Mouse (Mus musculus) right cerebral cortex, adult 2 months (tissue): ENCODE results near the gene Rbbp6.

Experiments used
- DNase-seq, 2 experiments: peaks; one replicate each; pipeline ENCODE4 v3.0.0; 2021 to 2022; ENCODE audit warnings: low spot score in 2 of 2

Rbbp6 gene

DNA sequence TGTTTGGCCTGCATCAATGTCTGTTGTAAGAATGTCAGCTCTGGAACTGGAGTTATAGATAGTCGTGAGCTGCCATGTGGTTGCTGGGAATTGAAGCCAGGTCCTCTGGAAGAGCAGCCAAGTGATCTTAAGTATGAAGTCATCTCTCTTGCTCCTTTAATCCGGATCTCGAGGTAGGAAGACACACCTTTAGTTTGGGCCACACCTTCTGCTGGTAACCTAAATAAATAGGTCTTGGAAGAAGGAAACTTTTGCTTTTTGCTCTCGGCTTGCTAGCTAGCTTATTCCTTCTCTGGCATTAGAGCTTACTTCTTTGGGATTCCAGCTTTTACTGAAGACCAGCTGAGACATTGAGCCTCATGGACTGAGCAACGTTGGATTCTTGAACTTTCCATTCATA lies at the start of gene Rbbp6:
TSS of gene Rbbp6 (plus strand) at position 301 of the 400 bp plus-strand sequence.
- DNase-seq, result no peak

DNA sequence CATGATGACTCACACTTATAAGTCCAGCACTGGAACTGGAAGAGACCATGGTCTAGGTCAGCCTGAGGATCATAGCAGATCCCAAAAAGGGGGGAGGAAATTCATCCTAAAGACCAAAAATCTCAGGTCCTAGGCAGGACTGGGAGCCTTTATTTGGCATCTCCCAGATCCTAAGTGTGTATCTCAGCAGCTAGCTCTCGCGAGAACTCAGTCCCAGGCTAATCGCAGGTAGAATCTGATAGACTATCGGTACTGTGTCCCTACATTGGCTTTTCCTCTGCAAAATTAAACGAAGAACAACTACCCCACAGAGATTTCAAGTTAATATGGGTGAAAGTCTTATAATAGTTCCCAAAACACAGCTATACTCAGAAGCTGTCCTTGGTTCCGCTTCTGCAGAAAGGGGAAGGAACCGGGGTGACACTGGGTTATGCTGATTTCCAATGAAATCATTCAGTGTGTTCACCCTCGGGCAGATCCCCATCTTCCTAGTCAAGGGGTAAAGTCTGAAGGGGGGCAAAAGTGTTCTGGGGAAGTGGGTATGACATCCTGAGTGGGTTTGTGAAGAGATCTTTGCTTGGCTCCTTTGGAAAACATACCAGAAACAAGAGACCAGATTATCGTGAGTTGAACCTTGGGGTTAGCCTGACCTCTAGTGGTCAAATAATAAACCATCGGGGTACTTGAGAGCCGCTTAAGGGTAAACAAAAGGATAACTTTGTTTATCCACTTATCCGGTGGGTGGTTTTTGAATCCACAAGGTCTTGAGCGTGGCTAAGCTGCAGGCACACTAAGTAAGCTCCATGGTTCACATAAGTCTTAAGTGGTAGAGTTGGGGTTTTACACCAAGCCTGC lies 45.5 kb upstream of the Rbbp6 start:
- peak; percentile 55 to 73 for DNase-seq

DNA sequence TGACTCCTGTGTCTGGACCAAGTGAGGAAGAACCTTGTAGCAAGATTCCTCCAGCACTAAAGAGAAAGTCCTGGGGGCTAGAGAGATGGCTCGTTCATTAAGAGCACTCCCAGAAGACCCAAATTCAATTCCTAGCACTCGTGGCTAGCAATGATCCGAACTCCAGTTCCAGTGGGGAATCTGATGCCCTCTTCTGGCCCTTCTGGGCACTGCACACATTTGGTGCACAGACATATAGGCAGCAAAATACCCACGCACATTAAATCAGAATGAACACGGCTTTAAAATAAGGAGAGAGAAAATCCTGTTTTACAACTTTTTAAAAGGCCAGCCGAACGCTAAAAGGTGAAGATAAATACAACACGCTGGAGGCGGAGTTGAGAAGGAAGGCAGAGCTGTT lies 43.9 kb upstream of the Rbbp6 start:
- DNase-seq, result no peak

DNA sequence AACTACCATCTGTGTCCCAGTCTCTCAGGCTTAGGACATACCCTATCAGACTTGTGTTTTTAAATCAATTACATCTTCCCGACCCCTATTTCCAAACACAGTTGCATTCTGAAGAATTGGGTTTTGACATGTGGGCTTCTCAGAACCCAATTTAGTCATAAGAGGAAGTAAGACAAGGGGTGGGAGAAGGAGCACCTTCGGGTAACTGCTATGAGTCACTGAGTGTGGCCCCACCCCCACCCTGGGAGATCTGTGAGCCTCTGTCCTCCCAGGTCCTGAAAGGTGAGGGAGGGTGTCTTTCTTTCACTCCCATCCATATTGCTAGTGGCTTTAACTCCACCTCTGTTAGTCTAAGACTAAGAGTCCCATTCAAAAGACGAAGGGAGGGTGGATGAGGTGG lies 41.2 kb upstream of the Rbbp6 start:
- DNase-seq, result no peak

DNA sequence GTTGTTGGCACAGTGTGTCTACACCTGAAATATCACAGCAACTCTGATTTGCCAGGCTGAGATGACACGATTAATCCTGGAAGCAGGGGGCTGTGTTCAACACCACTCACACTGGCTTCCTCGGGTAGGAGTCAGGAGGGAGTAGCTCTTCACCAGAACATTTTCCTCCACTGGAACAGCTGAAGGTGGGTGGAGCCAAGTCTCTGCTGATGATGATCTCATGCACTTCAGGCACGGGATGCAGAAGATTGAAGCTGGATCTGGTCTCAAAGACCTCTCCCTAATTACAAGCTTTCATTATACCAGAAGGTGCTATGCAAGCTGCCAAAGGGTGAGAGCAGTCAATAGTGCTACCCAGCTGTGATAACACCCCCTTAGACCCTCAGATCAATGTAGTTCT lies 35.0 kb upstream of the Rbbp6 start:
- peak in 1 of 2 experiments; percentile 33 for DNase-seq

DNA sequence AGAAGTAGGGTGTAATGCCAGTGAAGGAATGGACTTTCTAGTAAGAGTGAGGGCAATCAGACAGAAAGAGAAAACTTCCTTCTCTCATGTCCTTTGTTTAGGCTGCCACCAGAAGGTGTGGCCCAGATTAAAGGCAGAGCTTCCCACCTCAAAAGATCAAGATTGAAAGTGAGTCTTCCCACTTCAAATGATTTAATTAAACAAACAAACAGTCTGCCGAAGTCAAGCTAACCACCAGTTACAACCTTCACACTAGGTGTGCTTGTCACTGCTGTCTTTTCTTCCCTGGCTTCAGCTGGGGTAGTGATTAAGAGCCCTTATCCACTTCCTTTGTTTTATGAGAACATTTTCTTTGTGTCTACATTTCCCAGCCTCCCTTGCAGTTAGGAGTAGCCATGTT lies 33.3 kb upstream of the Rbbp6 start:
- DNase-seq, result no peak

DNA sequence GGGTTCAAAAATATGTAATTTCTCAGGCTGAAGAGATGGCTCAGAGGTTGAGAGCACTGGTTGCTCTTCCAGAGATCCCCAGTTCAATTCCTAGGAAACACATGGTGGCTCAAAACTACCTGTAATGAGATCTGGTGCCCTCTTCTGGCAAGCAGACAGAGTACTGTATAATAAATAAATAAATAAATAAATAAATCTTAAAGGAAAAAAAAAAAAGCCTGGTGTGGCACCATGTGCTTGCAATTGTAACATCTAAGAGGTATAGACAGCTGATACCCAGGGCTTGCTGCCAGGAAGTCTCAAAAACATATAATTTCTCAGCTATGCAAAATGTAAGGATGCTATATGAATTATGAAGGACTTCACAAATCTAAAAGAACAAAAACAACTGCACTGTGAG lies 28.9 kb upstream of the Rbbp6 start:
- no peak for DNase-seq

DNA sequence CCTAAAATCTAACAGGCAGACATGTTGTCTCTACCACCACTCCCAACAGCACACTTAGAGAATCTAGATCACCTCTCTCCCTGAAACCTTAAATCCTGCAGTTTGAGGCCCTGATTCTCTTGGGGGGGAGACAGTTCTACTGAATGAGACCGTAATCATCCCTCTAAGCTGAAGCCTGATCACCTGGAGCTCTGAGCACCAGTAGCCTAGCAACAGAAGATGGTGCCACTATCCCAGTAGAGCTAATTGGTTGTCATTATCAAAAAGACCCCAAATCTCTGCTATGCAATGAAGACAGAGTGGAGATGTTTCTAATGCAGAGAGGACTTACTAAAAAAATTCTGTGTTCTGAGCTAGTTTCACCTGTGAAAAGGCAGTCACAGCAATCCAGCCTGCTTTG lies 27.3 kb upstream of the Rbbp6 start:
- DNase-seq, result no peak

DNA sequence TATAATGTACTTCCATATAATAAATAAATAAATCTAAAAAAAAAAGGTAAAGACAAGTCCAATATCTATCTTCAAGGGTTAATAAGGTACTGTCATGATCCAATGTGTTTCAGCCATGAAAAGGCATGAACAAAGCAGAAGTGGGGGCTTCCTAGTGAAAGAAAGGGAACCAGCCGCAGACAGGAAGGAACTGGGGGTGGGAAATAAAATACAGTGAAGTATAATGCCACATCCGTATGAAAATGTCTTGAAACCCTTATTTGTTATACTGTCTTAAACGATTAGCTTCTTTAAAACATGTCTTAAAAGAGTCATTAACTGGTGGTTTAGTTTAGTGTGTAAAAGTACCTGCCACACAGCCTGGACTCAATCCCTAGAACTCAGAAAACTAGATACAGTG lies 26.3 kb upstream of the Rbbp6 start:
- DNase-seq, result no peak

DNA sequence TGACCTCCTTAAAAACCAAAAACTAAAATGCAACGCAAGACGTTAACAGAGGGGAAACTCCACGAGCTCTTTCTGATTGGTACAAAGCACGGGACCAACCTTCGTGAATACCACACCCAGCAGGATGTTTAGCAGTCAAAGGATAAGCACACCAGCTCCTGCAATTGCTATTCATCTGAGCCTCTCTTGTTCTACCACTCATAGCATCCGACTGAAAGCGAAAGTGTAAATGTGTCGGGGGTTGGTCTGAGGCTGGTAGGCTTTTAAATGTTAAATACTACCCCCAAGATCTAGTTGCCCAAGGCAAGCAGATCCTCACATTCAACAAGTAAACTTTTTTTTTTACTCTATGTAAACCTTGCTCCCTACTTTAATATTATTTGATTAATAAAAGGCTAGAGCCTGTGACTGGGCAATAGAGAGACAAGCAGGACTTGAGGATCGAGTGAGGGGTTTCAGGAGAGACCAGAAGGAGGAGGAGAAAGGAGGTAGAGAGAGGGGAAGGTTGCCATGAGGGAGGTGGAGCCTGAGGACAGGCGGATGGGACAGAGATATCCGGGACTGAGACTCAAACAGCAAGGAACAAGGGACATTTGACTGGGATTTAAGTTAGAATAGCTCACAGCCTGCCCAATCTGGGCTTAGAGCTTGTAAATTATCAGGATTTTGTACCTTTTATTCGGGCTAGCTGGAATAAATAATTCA lies 25.0 kb upstream of the Rbbp6 start:
- no peak for DNase-seq

DNA sequence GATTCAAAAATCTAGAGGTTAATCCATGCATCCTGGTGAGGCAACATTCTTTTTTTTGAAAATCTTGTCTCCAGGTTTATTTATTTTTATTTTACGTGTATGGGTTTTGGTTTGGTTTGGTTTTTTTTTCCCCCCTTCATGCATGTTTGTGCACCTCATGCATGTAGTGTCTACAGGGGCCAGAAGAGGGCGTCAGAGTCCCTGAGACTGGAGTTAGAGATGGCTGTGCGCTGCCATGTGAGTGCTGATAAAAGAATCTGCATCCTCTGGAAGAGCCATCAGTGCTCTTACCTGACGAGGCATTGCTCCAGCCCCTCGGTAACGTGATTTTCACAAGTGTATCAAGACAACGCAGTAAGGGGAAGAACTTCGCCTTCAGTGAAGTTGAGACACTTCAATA lies 23.4 kb upstream of the Rbbp6 start:
- no peak for DNase-seq

DNA sequence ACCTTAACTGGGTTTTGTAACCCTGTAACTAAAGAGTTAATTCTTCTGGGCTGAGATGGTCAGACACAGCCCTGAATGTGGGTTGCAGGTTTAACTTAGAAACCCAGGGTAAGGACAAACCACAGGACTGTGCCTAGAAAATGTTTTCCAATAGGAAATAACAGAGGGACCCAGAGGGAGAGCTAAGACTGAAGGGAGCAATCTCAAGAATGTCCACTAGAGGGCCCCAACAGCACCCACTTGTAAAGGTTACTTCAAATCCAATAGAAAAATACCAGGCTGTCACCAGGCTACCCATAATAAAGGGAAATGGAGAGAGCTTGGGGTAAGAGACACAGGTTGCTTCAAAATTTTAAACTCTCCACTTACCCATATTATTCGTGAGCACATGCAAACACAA lies 20.3 kb upstream of the Rbbp6 start:
- peak; percentile 89 to 93 for DNase-seq

DNA sequence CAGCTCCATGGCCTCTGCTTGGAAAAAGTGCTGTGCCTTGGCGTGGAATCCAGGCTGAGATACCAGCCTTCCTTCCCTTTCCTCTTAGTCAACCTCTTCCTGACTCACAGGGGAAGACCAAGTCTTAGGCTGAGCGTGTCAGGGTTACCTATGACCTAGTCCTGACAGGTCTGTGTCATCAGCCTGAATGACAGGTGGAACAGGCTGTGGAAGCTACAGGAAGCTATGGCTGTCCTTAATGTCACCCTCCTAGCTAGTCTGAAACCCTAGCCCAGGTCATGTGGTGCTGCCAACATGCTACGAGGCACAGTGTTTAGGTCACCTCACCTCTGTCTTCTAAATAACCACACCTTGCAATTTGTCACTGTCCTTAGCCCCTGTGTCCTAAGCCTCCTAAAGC lies 16.2 kb upstream of the Rbbp6 start:
- DNase-seq, result no peak

DNA sequence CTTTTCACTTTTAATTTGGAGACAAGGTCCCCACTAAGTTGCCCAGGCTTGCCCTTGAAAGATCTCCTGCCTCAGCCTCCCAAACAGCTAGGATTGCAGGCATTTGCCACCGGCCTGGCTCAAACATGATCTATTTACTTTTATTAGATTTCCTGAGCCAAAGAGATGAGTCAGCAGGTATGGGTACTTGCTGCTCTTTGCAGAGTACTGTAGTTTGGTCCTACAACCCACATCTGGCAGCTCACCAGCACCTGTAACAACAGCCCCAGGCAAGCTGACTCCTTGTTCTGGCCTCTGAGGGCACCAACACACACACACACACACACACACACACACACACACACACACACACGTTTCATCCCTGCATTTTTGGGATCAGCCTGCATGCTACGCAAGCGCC lies 14.0 kb upstream of the Rbbp6 start:
- no peak for DNase-seq

DNA sequence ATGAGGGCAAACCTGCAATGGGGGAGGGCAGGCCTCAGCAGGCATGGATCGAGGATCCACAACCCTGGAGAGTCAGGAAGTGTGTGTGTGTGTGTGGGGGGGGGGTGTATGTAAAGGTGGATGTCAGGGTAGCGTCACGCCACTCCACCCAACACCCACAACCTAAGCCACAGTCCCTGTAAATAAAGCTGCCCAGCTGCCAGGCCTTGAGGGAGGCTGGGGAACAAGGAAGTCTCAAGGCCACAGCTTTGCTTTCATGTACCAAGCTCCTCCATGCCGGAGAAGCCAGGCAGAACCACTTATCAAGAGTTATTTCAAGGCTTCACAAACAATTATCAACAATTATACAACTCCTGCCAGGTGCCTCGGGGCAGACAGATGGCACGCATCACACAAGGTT lies 13.4 kb upstream of the Rbbp6 start:
- DNase-seq, result no peak

DNA sequence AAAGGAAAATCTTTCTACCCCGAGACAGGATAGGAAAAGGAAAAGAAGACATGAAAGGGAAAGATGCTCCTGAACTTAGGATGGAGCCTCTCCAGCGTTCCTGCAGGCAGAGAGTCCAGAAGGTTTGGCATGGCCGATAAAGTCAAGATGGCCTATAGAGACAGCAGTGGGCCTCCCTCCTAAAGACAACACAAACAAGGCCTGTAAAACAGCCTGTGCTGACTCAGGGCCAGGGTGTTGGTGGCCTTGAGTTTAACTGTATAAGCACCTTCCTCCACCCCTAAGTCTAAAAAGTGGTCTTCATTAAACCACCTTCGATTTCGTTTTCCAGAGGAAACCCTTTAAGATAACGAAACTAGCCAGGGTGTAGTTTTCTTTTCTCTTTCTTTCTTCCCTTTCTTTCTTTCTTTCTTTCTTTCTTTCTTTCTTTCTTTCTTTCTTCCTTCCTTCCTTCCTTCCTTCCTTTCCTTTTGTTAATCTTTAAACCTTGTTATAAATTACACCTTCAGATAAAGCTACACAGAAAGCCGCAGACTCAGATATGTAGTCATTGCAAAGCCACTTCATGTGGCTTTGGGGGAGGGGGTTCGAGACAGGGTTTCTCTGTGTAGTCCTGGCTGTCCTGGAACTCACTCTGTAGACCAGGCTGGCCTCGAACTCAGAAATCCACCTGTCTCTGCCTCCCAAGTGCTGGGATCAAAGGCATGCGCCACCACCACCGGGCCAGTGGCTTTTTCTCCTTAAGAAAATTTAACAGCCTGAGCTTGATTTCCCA lies 10.8 kb upstream of the Rbbp6 start:
- DNase-seq, result no peak

DNA sequence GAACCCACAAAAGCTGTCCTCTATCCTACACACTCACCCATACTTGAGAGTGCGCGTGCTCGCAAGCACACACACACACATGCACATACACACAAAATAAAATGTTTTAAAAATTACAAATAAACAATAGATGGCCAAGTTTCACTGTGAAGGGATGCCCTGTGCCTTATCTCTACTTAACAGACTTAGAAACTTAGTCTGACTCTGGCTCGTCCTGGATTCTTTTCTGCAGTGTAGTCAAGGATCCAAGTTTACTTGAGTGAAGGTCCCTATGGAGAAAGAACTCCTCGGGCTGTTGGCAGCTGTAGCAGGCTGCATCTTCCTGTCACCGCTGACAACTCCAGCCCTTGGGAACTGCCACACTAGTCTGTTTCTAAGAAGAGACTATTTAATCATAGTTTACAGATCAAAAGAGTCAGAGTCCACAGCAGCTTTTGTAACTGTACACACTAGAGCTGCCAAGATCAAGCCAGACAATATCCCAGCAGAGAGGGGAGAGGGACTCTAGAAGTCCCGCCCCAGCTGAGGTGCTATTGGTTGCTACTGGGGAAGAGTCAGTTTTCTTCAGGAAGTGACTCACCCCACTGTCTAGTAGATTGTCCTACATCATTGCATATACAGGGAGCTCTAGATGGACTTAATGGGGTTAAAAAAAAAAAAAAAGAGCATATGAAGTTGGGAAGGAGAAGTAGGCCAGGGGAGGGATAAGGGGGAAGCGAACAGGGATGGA lies 10.1 kb upstream of the Rbbp6 start:
- DNase-seq, result no peak

DNA sequence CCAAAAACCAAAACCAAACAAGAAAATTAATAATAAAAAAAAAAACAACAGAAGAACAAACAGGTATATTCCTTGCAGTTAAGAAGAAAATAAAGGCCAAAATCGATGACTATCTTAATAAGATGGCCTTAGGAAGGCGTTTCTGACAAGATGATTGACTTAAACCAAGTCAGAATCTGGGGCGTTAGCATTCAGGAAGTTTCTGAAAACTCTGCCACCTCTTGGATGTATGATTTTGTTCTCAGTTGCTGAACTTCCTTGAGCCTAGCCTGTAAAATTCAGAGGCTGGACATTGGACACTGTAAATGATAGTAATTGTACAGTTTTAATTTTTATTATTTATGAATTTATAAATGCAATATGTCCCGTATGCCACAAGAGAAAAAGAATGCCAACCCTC lies 3.3 kb downstream of the Rbbp6 start:
- DNase-seq, result no peak

DNA sequence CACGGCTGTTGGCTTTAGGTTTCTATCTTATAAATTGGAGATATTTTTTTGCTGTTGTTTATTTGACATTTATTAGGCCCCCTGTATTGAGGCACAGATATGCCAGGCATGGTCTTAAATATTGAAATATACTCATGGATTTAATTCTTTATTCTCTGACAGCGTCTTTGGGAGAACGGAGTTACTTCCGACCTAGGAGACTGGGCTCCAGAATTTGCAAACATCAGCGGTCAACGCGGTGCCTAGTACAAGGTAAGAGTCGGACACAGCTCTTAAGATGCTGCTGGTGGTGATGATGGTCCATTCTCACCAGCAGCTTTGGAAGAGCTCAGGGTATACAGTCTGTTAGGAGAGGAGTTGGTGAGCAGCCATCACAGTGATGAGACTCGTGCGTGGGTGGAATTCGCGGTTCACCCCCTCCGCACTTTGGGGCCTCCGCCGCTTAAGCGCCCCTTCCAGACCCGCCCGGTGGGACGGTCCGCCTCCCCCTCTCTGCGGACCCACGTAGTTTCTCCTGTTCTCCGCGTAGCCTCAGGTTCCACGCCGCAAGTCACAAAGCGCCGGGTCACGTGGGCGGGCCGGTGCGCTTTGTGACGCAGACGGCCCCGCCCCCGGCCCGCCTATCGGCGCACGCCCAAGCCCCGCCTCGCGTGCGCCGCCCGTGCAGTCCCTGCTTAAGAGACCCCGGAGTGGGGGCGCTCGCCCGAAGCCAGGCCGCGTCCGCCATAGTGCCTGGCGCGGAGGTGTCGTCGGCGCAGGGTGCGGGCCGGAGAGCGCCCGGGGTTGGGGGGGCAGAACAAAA lies 3.9 kb downstream of the Rbbp6 start:
- DNase-seq, result peak; percentile 93 to 94

DNA sequence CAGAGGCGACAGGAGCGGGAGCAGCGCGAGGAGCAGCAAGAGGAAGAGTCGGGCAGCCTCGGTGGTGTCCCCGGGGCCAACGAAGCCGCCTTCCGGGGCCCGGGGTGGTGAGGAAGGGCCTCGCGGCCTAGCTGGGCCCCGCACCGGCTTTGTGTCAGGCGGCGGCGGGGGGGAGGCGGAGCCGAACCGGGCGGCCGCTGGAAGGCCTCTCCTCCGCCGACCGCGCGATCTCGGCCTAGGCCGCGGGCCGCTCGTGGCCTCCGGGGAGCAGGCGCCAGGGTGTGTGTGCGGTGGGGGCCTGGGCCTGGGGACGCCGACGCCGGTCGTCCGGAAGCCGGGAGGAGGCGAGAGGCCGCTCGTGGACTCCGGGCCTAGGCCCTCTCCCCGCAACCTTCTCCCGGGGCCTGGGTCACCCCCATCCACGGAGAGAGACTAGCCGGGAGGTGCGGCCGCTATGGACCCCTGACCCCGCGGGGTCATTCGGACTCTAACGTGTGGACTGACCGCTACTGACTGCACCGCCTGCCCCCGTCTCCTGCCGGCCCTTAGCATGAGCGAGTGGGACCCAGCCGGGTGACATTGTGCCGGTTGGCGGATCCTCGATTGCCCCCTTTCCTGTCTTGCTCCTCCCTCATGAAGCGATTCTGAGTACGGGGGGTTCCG lies 4.8 kb downstream of the Rbbp6 start:
- DNase-seq, result peak; percentile 31 to 37
